Mouse (Mus musculus) liver, embryonic 14 days (tissue): ENCODE results near the gene Slc1a5. TPM values are rescaled to one million over a fixed set of nuclear protein-coding genes. Genes with fewer than 3 reads are reported as not detected.

Source experiments
- polyA plus RNA-seq: library from polyadenylated mRNA; depleted of rRNA; stranded (reverse); fragments of >200 nt; gene quantifications from 2 replicates; pipeline ENCODE4 v1.2.3, GENCODE M21; 2012; rRNA removed

Gene Slc1a5
- polyA plus RNA-seq: 128 and 153 TPM in 2 replicates

GRCm38 (mm10) chr7:16780825-16781554, at the start of gene Slc1a5:
Gene Slc1a5, plus strand, starts transcription at chr7:16781340.

GRCm38 (mm10) chr7:16738073-16738696, 43.0 kb upstream of the Slc1a5 start, which contains the start of gene Ap2s1:
Gene Ap2s1, plus strand, starts transcription at chr7:16738410.

GRCm38 (mm10) chr7:16815351-16815941, 34.3 kb downstream of the Slc1a5 start, which contains the start of gene Strn4:
Gene Strn4, plus strand, starts transcription at chr7:16815889.

GRCm38 (mm10) chr7:16816475-16817122, 35.5 kb downstream of the Slc1a5 start, which contains the start of gene Fkrp:
Gene Fkrp, minus strand, starts transcription at chr7:16816732.

GRCm38 (mm10) chr7:16842645-16843063, 61.5 kb downstream of the Slc1a5 start, which contains the start of gene Prkd2:
Gene Prkd2, plus strand, starts transcription at chr7:16842902.

Other genes with a start within 250 kb of the Slc1a5 start
- 2.1 and 2.3 TPM in 2 replicates for gene Arhgap35, start 166.3 kb upstream of the Slc1a5 start, polyA plus RNA-seq
- gene Ceacam15, start 105.6 kb upstream of the Slc1a5 start, polyA plus RNA-seq: not detected in 2 replicates
- gene Ceacam9, start 59.4 kb upstream of the Slc1a5 start, polyA plus RNA-seq: not detected in 2 replicates
- 155 and 180 TPM in 2 replicates for gene Ap2s1, start 42.9 kb upstream of the Slc1a5 start, polyA plus RNA-seq
- 36.0 and 43.2 TPM in 2 replicates for gene Strn4, start 34.5 kb downstream of the Slc1a5 start, polyA plus RNA-seq
- gene Fkrp, start 35.4 kb downstream of the Slc1a5 start, polyA plus RNA-seq: 5.4 and 5.7 TPM in 2 replicates
- 2.5 and 2.8 TPM in 2 replicates for gene Prkd2, start 61.6 kb downstream of the Slc1a5 start, polyA plus RNA-seq
- 0.46 and 0.71 TPM in 2 replicates for gene Dact3, start 94.0 kb downstream of the Slc1a5 start, polyA plus RNA-seq
- 0.18 and 0.40 TPM in 2 replicates for gene Gng8, start 110.4 kb downstream of the Slc1a5 start, polyA plus RNA-seq
- 0.81 and 0.86 TPM in 2 replicates for gene Ptgir, start 125.2 kb downstream of the Slc1a5 start, polyA plus RNA-seq
- 87.2 and 93.1 TPM in 2 replicates for gene Calm3, start 142.8 kb downstream of the Slc1a5 start, polyA plus RNA-seq
- gene Pnmal2, start 163.3 kb downstream of the Slc1a5 start, polyA plus RNA-seq: 0.05 and 0.26 TPM in 2 replicates
- gene Pnmal1, start 178.3 kb downstream of the Slc1a5 start, polyA plus RNA-seq: under 0.01 and 0.02 TPM in 2 replicates
- gene Gm42372, start 201.7 kb downstream of the Slc1a5 start, polyA plus RNA-seq: under 0.01 TPM in 2 replicates
- 2.4 and 2.5 TPM in 2 replicates for gene Ccdc8, start 211.4 kb downstream of the Slc1a5 start, polyA plus RNA-seq
- 57.7 and 62.8 TPM in 2 replicates for gene Ppp5c, start 246.6 kb downstream of the Slc1a5 start, polyA plus RNA-seq